Mouse (Mus musculus) hematopoietic stem cell, adult 5-6 weeks (primary cell): ENCODE data around the gene Nlrc5. TPM values are rescaled to one million over a fixed set of nuclear protein-coding genes. Genes with fewer than 3 reads are reported as not detected.

Source experiments
- ATAC-seq, 2 experiments: fragments of 125-278 bp in 1 of 2; replicated peaks in 1 of 2; 2 replicates each; pipeline ENCODE4 v1.8.0; 2016 to 2017; ENCODE audit warnings: inconsistent platforms in 2 of 2, mild to moderate bottlenecking in 2 of 2, moderate number of reproducible peaks in 2 of 2, low read depth in 1 of 2, moderate TSS enrichment in 1 of 2; ENCODE audit not compliant: low FRiP score in 2 of 2, poor library complexity in 2 of 2, severe bottlenecking in 2 of 2, insufficient read depth in 1 of 2, low TSS enrichment in 1 of 2
- total RNA-seq: library from RNA; stranded (forward); fragments of 172-1452, 232-1000 nt; gene quantifications from 2 replicates; pipeline ENCODE4 v1.2.3, GENCODE M21; 2017

Gene Nlrc5
- total RNA-seq, 1 experiment from 2014 or later: 97.6 TPM

GRCm38 (mm10) chr8:94568098-94568497 is 133.9 kb downstream of the Nlrc5 start:
- ATAC-seq: no peak

DNA sequence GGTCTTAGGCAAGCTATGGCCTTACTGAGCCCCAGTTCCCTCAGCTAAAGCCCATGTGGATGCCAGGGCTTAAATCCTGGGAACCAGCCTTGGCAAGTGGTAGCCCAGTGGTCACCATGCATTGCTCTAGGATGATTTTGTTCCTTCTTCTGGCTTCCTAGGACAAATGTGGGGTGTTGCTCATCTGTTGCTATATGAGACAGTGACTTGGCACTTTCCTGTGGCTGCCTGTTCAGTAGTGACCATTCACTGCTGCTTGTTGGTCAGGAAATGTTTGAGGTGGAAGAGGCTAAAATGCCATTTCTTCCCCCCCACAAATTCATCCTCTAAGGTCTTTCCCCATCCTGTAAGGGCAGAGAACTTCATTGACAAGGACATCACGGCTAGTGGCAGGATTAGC is 135.3 kb downstream of the Nlrc5 start:
- no peak for ATAC-seq

DNA sequence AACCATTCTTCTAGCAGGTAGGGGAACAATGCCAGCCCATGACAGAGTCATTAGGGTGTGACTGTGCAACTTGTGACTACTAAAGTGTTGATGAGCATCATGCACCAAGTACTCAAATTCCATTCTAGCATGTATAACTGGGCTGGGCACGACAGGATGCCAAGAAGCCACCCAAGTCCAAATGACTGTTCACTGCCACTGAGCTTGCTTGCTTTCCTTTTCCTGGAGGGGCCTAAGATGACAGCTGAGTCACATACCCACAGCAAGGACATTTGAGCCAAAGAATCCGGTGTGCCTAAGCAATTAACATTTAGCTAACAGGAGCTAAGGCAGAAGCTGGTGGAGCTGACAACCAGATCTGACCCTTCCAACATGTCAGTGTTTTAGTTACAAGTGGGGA is 137.7 kb downstream of the Nlrc5 start:
- no peak for ATAC-seq

- ATAC-seq: no peak
Measured at GRCm38 (mm10) chr8:94574159-94574907, 140.2 kb downstream of the Nlrc5 start.

- ATAC-seq: no peak
Measured at GRCm38 (mm10) chr8:94575148-94575547, 141.0 kb downstream of the Nlrc5 start.

Other genes with a start within 250 kb of the Nlrc5 start
- 29.3 and 31.3 TPM in 2 replicates for gene Nup93, start 219.8 kb upstream of the Nlrc5 start, total RNA-seq
- not detected in 2 replicates for gene Slc12a3, start 105.2 kb upstream of the Nlrc5 start, total RNA-seq
- 74.5 and 93.6 TPM in 2 replicates for gene Herpud1, start 47.9 kb upstream of the Nlrc5 start, total RNA-seq
- gene Cpne2, start 98.6 kb downstream of the Nlrc5 start, total RNA-seq: 89.6 and 108 TPM in 2 replicates
- 40.0 and 43.6 TPM in 2 replicates for gene Rspry1, start 167.6 kb downstream of the Nlrc5 start, total RNA-seq
- 84.4 and 120 TPM in 2 replicates for gene Fam192a, start 167.6 kb downstream of the Nlrc5 start, total RNA-seq
- 96.4 and 129 TPM in 2 replicates for gene Arl2bp, start 232.2 kb downstream of the Nlrc5 start, total RNA-seq